Mouse (Mus musculus) hindbrain, embryonic 11.5 days (tissue): Measurements from ENCODE around the gene Pde2a. TPM values are rescaled to one million over a fixed set of nuclear protein-coding genes. Genes with fewer than 3 reads are reported as not detected.

ENCODE experiments used
- ATAC-seq: fragments of 200-750 bp; cut with Nextera tagmentation; 2 replicates; pipeline ENCODE4 v1.8.0; 2017; ENCODE audit warnings: mild to moderate bottlenecking, moderate TSS enrichment, moderate library complexity; ENCODE audit not compliant: low FRiP score
- DNase-seq: peaks from one replicate; pipeline ENCODE4 v3.0.0-alpha.2; 2015; ENCODE audit warnings: low spot score
- H3K27ac ChIP-seq: fragments of 300-500 bp; sonication (generic); 2 replicates; pipeline ENCODE4 v1.5.1; 2014; ENCODE audit warnings: mild to moderate bottlenecking, low read depth, low read length
- H3K27me3 ChIP-seq: fragments of 300-500 bp; sonication (generic); 2 replicates; pipeline ENCODE4 v1.6.1; 2014; ENCODE audit warnings: mild to moderate bottlenecking, low read length, moderate library complexity, mixed read lengths; ENCODE audit not compliant: control insufficient read depth, insufficient read depth
- H3K36me3 ChIP-seq: fragments of 300-500 bp; sonication (generic); 2 replicates; pipeline ENCODE4 v1.6.1; 2014; ENCODE audit warnings: mild to moderate bottlenecking, low read length, moderate library complexity, mixed read lengths; ENCODE audit not compliant: control insufficient read depth, insufficient read depth
- H3K4me1 ChIP-seq: fragments of 300-500 bp; sonication (generic); replicated peaks from 2 replicates; pipeline ENCODE4 v1.6.1; 2014; ENCODE audit warnings: low read length, mixed read lengths; ENCODE audit not compliant: control insufficient read depth, insufficient read depth
- H3K4me2 ChIP-seq: fragments of 300-500 bp; sonication (generic); replicated peaks from 2 replicates; pipeline ENCODE4 v1.6.1; 2014; ENCODE audit warnings: mild to moderate bottlenecking, low read depth, low read length
- H3K4me3 ChIP-seq: fragments of 300-500 bp; sonication (generic); 2 replicates; pipeline ENCODE4 v1.5.1; 2014; ENCODE audit warnings: low read depth, low read length
- H3K9ac ChIP-seq: fragments of 300-500 bp; sonication (generic); 2 replicates; pipeline ENCODE4 v1.6.1; 2014; ENCODE audit warnings: low read depth, low read length
- H3K9me3 ChIP-seq: fragments of 300-500 bp; sonication (generic); 2 replicates; pipeline ENCODE4 v1.6.1; 2016; ENCODE audit warnings: low read length; ENCODE audit not compliant: control insufficient read depth
- WGBS: fragments of 180-500 bp; shearing (Covaris S2); extraction: QIAGEN DNeasy Blood & Tissue Kit; methylation state at CpG from one replicate; pipeline ENCODE4 v1.1.7; 2014; 5-methylcytosine and 5-hydroxymethylcytosine counted together
- polyA plus RNA-seq: library from polyadenylated mRNA; unstranded; fragments of >200 nt; fragmentation: Nextera tagmentation; extraction: Ambion mirVana; gene quantifications from 2 replicates; pipeline ENCODE4 v1.2.1, GENCODE M21; 2014

Pde2a gene
- polyA plus RNA-seq, 1 experiment from 2014 or later, result 14.4 TPM

DNA sequence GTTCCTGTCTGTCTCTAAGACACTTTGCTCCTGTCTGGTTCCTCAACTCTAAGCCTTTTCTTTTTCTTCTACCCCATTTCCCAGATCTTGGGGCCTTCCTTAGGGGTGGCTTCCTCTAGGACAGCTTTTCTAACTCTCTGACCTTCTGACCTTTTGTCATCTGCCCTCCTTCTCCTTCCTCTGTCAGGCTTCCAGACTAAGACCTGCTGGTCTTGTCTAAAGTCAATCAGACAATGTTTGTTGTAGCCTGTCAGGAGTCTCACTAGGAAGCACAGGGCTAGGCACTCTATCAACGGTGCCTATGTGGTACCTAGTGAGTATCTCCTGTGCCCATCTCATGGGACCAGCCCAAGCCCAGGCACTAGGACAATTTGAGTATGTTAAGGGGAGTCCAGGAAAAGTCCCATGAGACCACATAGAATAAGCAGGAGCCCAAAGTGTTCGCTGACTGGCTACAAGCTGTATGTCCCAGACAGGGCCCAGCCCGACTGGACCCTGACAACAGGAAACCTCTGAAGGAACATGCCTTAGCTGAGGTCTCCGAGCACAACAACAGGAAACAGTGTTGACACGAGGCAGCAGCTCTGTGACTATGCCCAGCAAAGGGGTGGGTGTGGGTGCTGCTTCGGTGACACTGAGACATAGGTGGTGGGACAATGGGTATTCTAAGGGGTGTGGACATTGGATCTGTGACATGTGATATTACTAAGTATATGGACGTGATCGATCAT lies 44.5 kb downstream of the Pde2a start:
- Histone ChIP-seq H3K9me3 (no peaks in the 10 kb centered on the region), H3K27ac (no peak overlapping the region), H3K4me2 (no peak overlapping the region), H3K4me1 (no peaks in the 10 kb centered on the region), H3K9ac (no peak overlapping the region), H3K27me3 (no peaks in the 10 kb centered on the region), H3K36me3 (no peaks in the 10 kb centered on the region), H3K4me3 (no peak overlapping the region)
- 80% methylated on average over 8 of the region's 8 CpGs for WGBS
- ATAC-seq, result no peak
- DNase-seq, result no peak

DNA sequence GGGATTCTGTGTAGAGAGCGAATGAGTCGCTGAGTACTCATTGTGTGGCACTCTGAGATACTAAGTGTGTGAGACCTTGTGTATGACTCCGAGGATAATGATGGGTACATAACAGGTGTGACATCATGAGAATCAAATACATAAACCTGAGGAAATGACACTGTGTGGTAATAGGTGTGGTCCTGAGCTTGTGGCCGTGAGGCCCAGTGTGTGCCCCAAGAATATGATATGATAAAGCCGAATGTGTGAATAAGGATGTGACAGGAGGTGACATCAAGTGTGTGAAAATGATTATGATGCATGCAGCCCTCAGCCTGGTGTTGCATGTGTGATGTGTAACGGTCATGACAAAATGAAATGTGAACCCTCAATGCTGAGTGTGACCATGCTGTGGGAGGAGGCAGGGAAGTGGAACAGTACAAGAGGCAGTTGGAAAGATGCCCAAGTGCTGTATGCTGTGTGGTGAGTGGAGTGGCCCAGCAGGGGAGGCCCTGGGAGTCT lies 45.1 kb downstream of the Pde2a start:
- no peak overlapping the region for H3K4me2 ChIP-seq
- no peak overlapping the region for H3K27ac ChIP-seq
- no peak for ATAC-seq
- H3K9me3 ChIP-seq, result no peaks in the 10 kb centered on the region
- H3K9ac ChIP-seq, result no peak overlapping the region
- no peaks in the 10 kb centered on the region for H3K4me1 ChIP-seq
- WGBS, result 93% methylated on average over 6 of the region's 6 CpGs
- no peak overlapping the region for H3K4me3 ChIP-seq
- no peaks in the 10 kb centered on the region for H3K36me3 ChIP-seq
- DNase-seq, result no peak
- H3K27me3 ChIP-seq, result no peaks in the 10 kb centered on the region

DNA sequence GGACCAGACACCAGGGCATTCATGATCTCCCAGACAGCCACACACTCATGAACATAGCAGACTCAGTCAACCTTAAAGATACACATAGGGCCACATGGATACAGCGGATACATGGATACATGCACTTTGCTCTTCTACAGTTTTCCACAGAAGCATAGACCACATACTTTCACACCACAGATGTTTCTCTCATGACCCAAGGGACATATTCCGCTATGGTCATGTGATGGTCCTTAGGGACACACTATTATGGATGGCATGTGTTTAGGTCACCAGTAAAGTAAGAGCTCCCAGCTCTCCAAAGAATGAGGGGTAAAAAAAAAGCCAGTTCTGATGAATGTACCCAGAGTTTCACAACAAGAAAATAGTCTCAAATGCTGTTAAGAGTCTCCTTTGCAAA lies 49.9 kb downstream of the Pde2a start:
- Histone ChIP-seq H3K9me3 (no peaks in the 10 kb centered on the region), H3K9ac (no peak overlapping the region), H3K27ac (no peak overlapping the region), H3K36me3 (no peaks in the 10 kb centered on the region), H3K4me2 (no peak overlapping the region), H3K4me1 (no peaks in the 10 kb centered on the region), H3K27me3 (no peaks in the 10 kb centered on the region), H3K4me3 (no peak overlapping the region)
- no peak for ATAC-seq
- no peak for DNase-seq
- 91% methylated on average over 2 of the region's 2 CpGs for WGBS

DNA sequence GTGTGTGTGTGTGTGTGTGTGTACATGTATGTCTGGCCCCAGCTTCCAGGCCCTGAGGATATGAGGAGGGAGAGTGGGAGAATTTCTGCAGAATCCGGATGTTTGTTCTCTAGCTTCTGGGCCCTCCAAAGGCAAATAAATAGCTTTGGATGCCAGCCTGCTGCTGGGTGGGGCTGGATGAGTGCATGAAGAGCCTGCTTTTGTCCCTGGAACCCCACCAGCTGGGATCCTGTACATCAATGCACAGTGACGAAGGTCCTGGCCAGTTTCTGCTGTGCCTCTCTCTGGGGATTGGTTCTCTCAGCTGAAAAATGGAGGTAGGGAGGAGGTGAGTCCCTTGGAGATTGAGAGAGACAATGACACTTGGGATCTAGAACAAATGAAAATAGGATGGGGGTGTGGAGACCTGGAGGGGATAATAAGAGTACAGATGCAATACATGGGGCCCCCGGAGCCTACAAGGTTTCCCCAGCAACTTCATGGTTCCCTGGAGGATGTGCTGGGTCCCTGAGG lies 50.5 kb downstream of the Pde2a start:
- Histone ChIP-seq H3K9me3 (no peaks in the 10 kb centered on the region), H3K36me3 (no peaks in the 10 kb centered on the region), H3K4me3 (no peak overlapping the region), H3K27ac (no peak overlapping the region), H3K27me3 (no peaks in the 10 kb centered on the region), H3K4me2 (no peak overlapping the region), H3K9ac (no peak overlapping the region), H3K4me1 (no peaks in the 10 kb centered on the region)
- DNase-seq (no peak), ATAC-seq (no peak)
- 81% methylated on average over 3 of the region's 3 CpGs for WGBS

DNA sequence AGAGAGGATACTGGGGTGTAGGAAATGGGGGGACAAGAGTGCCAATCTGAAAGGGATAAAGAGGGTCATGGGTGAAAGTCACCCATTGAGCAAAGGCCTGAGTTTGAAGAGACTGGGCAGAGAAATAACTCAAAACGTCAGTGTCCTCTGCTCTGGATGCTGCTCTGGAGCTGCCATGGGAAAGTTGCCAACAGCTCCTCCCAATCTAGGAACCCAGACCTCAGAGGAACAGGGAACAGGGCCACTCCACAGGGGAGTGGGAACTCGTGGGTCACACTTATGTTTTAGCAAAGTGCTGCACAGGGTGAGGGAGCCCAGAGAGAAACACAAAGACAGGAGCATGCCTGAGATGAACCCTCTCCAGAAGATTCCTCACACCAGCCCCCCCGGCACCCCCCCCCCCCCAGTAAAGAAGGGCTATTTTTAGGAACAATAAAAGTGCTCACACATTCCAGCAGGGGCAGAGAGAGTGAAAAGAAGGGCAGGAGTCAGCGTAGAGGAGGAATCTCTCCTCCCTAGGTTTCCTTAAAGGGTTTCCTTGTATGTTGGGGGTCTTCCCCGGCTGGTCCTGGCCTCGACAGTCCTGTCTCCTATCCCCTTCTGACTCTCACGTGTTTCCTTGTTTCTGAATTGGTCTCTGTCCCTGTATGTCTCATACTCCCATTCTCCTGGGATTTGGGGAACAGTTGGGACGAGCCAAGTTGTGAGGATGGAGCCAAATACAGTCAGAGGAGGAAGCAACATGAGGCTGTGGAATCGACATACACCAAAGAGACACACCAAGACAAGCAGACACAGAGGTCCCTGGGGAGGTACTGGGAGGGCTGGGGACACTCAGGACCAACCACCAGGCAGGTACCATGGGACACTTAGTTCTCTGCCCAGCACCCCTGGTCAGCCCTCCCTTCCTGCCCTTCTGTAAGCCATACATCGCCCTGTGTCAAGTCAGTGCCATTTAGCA lies 51.4 kb downstream of the Pde2a start:
- no peak for DNase-seq
- H3K36me3 ChIP-seq, result no peaks in the 10 kb centered on the region
- WGBS, result 64% methylated on average over 10 of the region's 10 CpGs
- H3K27ac ChIP-seq, result no peak overlapping the region
- H3K9me3 ChIP-seq, result no peaks in the 10 kb centered on the region
- no peaks in the 10 kb centered on the region for H3K4me1 ChIP-seq
- no peak overlapping the region for H3K9ac ChIP-seq
- no peak for ATAC-seq
- H3K4me2 ChIP-seq, result no peak overlapping the region
- no peak overlapping the region for H3K4me3 ChIP-seq
- H3K27me3 ChIP-seq, result no peaks in the 10 kb centered on the region

DNA sequence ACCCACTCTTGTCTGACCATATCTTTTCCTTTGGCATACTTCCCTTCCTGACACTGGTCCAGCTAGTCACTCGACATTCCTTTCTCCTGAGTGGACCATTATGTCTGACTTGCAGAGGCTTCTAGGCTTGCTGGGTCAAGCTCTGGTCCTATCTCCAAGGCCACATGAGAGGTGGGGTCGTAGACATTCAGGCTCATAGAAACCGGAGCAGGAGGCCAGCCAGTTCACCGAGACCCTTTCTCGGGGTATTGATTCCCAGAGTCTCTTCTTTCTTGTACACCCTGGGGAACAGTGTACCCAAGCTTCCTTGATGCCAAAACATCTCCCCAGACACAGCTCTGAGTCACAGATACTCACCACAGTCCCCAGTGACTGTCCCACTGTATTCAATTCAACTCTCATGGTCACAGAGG lies 52.9 kb downstream of the Pde2a start:
- no peak overlapping the region for H3K27ac ChIP-seq
- H3K9me3 ChIP-seq, result no peaks in the 10 kb centered on the region
- DNase-seq (no peak), ATAC-seq (no peak)
- no peaks in the 10 kb centered on the region for H3K4me1 ChIP-seq
- no peaks in the 10 kb centered on the region for H3K27me3 ChIP-seq
- H3K4me2 ChIP-seq, result no peak overlapping the region
- H3K36me3 ChIP-seq, result no peaks in the 10 kb centered on the region
- no peak overlapping the region for H3K9ac ChIP-seq
- no peak overlapping the region for H3K4me3 ChIP-seq
- WGBS, result 89% methylated on average over 5 of the region's 5 CpGs

DNA sequence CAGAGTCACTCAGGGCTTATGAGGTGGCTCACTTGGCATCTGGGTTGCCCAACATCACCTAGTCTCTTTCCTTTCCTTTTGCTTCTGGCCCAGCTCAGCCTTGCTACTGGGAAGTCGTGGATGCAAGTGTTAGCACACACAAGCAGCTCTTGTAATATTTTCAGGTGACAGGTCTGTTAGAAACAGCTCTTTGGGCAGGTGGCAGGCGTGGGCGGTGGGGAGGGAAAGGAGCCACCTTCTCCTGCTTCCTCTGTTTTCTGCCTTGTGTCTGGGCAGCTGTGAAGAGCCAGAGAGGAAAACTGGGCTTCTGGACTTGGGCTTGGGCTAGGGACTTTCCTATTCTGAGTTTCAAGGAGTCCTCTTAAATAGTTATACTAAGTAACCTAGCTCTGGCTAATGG lies 54.5 kb downstream of the Pde2a start:
- DNase-seq, result no peak
- WGBS, result 85% methylated on average over 3 of the region's 3 CpGs
- no peak overlapping the region for H3K27ac ChIP-seq
- H3K4me2 ChIP-seq, result no peak overlapping the region
- no peak for ATAC-seq
- H3K9me3 ChIP-seq, result no peaks in the 10 kb centered on the region
- H3K4me1 ChIP-seq, result no peaks in the 10 kb centered on the region
- no peaks in the 10 kb centered on the region for H3K27me3 ChIP-seq
- H3K4me3 ChIP-seq, result no peak overlapping the region
- H3K36me3 ChIP-seq, result no peaks in the 10 kb centered on the region
- no peak overlapping the region for H3K9ac ChIP-seq

DNA sequence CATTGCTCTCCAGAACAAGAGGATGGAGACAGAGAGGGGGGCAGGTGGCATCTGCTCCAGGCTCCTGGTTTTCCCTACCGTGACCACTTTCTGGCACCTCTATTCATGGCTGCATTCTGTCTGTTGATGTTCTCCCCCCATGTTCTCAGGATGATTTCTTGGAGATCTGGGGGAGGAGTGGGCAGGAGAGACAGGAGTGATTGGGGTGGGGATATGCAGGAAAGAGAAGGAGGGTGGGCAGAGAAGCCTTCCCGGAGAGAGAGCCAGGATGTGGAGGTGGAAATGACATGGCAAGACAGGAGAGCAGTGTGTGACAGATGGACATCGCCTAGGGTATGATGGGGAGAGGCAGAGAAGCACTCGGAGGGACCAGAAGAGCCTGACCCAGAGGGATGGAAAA lies 55.0 kb downstream of the Pde2a start:
- H3K4me2 ChIP-seq, result no peak overlapping the region
- no peak overlapping the region for H3K9ac ChIP-seq
- H3K4me1 ChIP-seq, result no peaks in the 10 kb centered on the region
- H3K27me3 ChIP-seq, result no peaks in the 10 kb centered on the region
- no peaks in the 10 kb centered on the region for H3K9me3 ChIP-seq
- ATAC-seq (no peak), DNase-seq (no peak)
- H3K4me3 ChIP-seq, result no peak overlapping the region
- 69% methylated on average over 4 of the region's 4 CpGs for whole genome bisulfite sequencing
- H3K36me3 ChIP-seq, result no peaks in the 10 kb centered on the region
- no peak overlapping the region for H3K27ac ChIP-seq
